Mouse (Mus musculus) testis, adult 2 months (tissue): ENCODE data around the gene Hoxb5. TPM values are rescaled to one million over a fixed set of nuclear protein-coding genes. Genes with fewer than 3 reads are reported as not detected.

Experiments used
- H3K27ac ChIP-seq: fragments of 200-500 bp; 2 replicates; pipeline ENCODE4 v1.5.1; 2012; ENCODE audit warnings: low read depth, low read length; ENCODE audit not compliant: control insufficient read depth, insufficient read depth
- H3K27me3 ChIP-seq: fragments of 200-500 bp; 2 replicates; pipeline ENCODE4 v1.6.1; 2012; ENCODE audit warnings: mild to moderate bottlenecking, low read length, moderate library complexity; ENCODE audit not compliant: control insufficient read depth, insufficient read depth
- H3K36me3 ChIP-seq: fragments of 200-500 bp; 2 replicates; pipeline ENCODE4 v1.6.1; 2012; ENCODE audit warnings: mild to moderate bottlenecking, low read length; ENCODE audit not compliant: control insufficient read depth, insufficient read depth
- H3K4me1 ChIP-seq: fragments of 200-500 bp; 2 replicates; pipeline ENCODE4 v1.6.1; 2012; ENCODE audit warnings: low read length; ENCODE audit not compliant: control insufficient read depth, insufficient read depth
- H3K4me3 ChIP-seq: fragments of 200-500 bp; 2 replicates; pipeline ENCODE4 v1.5.1; 2012; ENCODE audit warnings: low read depth, mild to moderate bottlenecking, low read length, moderate library complexity, mixed read lengths; ENCODE audit not compliant: control insufficient read depth
- CTCF ChIP-seq: fragments of 200-500 bp; IDR thresholded peaks from 2 replicates; pipeline ENCODE4 v1.5.1; 2012; ENCODE audit warnings: low read depth, mild to moderate bottlenecking, inconsistent platforms, low read length, moderate library complexity; ENCODE audit not compliant: control insufficient read depth, insufficient read depth, insufficient replicate concordance
- POLR2A ChIP-seq: fragments of 200-500 bp; IDR thresholded peaks from 2 replicates; pipeline ENCODE4 v1.6.1; 2012; ENCODE audit warnings: low read depth, mild to moderate bottlenecking, inconsistent platforms, low read length, moderate library complexity; ENCODE audit not compliant: control insufficient read depth
- polyA plus RNA-seq: library from polyadenylated mRNA; depleted of rRNA; stranded (reverse); fragments of >200 nt; gene quantifications from 2 replicates; pipeline ENCODE4 v1.2.3, GENCODE M21; 2012

The Hoxb5 gene
- polyA plus RNA-seq, 1 experiment, result 0.14 TPM

GRCm38 (mm10) chr11:96285771-96286738 lies 17.1 kb upstream of the Hoxb5 start, which contains the start of gene Hoxb7:
Hoxb7 (plus strand) TSS chr11:96286623.
- TF ChIP-seq POLR2A, result no peak
- no peak for TF ChIP-seq CTCF
- H3K4me3 ChIP-seq, result peak within 1 kb of the TSS; percentile 43
- H3K27me3 ChIP-seq, result peaks cover 15% of the 10 kb centered on the region
- H3K36me3 ChIP-seq, result no peaks in the 10 kb centered on the region
- H3K27ac ChIP-seq, result no peak within 1 kb of the TSS
- H3K4me1 ChIP-seq, result peaks cover 10% of the 10 kb centered on the region

- TF ChIP-seq CTCF, result no peak
- no peak for TF ChIP-seq POLR2A
- Histone ChIP-seq H3K36me3 (no peaks in the 10 kb centered on the region), H3K27me3 (peaks cover 14% of the 10 kb centered on the region), H3K27ac (no peak overlapping the region), H3K4me3 (peak overlapping the region; percentile 43), H3K4me1 (peaks cover 11% of the 10 kb centered on the region)
Observed at GRCm38 (mm10) chr11:96286739-96287385, 16.3 kb upstream of the Hoxb5 start.

GRCm38 (mm10) chr11:96287411-96287810 lies 15.7 kb upstream of the Hoxb5 start:
- TF ChIP-seq CTCF (no peak), POLR2A (no peak)
- no peak overlapping the region for H3K4me3 ChIP-seq
- no peaks in the 10 kb centered on the region for H3K36me3 ChIP-seq
- no peak overlapping the region for H3K27ac ChIP-seq
- H3K4me1 ChIP-seq, result peaks cover 11% of the 10 kb centered on the region
- peaks cover 16% of the 10 kb centered on the region for H3K27me3 ChIP-seq

- Histone ChIP-seq H3K27me3 (peaks cover 12% of the 10 kb centered on the region), H3K4me3 (no peak overlapping the region), H3K27ac (no peak overlapping the region), H3K4me1 (peaks cover 11% of the 10 kb centered on the region), H3K36me3 (no peaks in the 10 kb centered on the region)
- no peak for TF ChIP-seq POLR2A
- TF ChIP-seq CTCF, result no peak
Observed at GRCm38 (mm10) chr11:96288455-96289221, 14.5 kb upstream of the Hoxb5 start.

- no peak overlapping the region for H3K27ac ChIP-seq
- no peak for TF ChIP-seq POLR2A
- no peak for TF ChIP-seq CTCF
- no peaks in the 10 kb centered on the region for H3K36me3 ChIP-seq
- peaks cover 9% of the 10 kb centered on the region for H3K4me1 ChIP-seq
- no peak overlapping the region for H3K4me3 ChIP-seq
- peaks cover 11% of the 10 kb centered on the region for H3K27me3 ChIP-seq
Observed at GRCm38 (mm10) chr11:96289293-96289692, 13.8 kb upstream of the Hoxb5 start.

GRCm38 (mm10) chr11:96289837-96290236 lies 13.3 kb upstream of the Hoxb5 start:
- H3K4me3 ChIP-seq, result no peak overlapping the region
- H3K27ac ChIP-seq, result no peak overlapping the region
- peaks cover 7% of the 10 kb centered on the region for H3K27me3 ChIP-seq
- H3K4me1 ChIP-seq, result peaks cover 10% of the 10 kb centered on the region
- no peaks in the 10 kb centered on the region for H3K36me3 ChIP-seq
- TF ChIP-seq CTCF, result no peak

GRCm38 (mm10) chr11:96290705-96291355 lies 12.3 kb upstream of the Hoxb5 start:
- Histone ChIP-seq H3K27ac (no peak overlapping the region), H3K4me1 (peaks cover 14% of the 10 kb centered on the region), H3K36me3 (no peaks in the 10 kb centered on the region), H3K4me3 (no peak overlapping the region), H3K27me3 (peaks cover 7% of the 10 kb centered on the region)
- no peak for TF ChIP-seq CTCF
- TF ChIP-seq POLR2A, result no peak
